Mouse (Mus musculus) heart, postnatal 0 days (tissue): ENCODE results near the gene Cebpb.

Experiments used
- CTCF ChIP-seq: IDR thresholded peaks from 2 replicates; pipeline ENCODE4 v1.5.1; 2016; ENCODE audit warnings: antibody characterized with exemption, control low read depth, low read depth
- EP300 ChIP-seq: IDR thresholded peaks from 2 replicates; pipeline ENCODE4 v1.6.1; 2016; ENCODE audit warnings: antibody characterized with exemption, low read depth

GRCm38 (mm10) chr2:167692831-167693230, 4.1 kb downstream of the Cebpb start:
- no peak for TF ChIP-seq CTCF
- no peak for TF ChIP-seq EP300
